Mouse (Mus musculus) ovary, postnatal 36 days (tissue): ENCODE results near the gene Lama5.

Experiments used
- DNase-seq: peaks from one replicate; pipeline ENCODE4 v3.0.0; 2022; ENCODE audit warnings: low spot score, mixed read lengths

The Lama5 gene

DNA sequence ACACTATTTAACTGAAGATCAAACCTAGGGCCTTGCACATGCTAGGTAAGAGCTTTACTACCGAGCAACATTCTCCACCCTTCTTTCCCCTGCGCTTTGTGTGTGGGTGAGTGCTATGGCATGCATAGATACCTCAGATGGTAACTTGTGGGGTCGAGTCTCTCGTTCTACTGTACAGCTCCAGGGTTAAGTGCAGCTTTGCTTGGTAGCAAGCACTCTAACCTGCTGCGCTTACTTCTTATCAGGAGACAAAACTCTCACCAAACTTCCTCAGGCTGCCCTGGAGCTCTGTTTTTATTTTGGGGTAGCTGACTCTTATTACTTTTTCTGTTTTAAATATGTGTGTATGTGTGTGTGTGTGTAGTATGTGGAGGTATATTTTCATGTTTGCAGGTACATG lies 90.2 kb downstream of the Lama5 start:
- no peak for DNase-seq

DNA sequence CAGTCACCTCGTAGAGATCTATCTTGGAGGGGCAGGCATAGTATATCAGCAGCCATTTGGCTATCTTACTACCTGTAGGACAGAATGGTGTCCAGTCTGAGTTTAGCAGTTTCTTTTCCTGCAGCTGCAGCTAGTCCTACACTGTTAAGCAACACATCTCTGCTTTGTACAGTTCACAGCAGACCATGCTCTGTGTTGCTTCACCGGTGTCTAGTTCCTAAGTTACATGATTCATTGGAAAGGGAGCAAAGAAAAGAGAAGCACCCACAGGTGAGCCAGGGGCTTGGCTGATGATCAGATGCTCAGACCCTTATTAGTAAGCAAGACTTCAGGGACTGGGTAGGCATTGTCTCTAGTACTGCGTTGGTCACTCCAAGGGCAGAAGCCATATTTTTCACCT lies 91.7 kb downstream of the Lama5 start:
- no peak for DNase-seq

DNA sequence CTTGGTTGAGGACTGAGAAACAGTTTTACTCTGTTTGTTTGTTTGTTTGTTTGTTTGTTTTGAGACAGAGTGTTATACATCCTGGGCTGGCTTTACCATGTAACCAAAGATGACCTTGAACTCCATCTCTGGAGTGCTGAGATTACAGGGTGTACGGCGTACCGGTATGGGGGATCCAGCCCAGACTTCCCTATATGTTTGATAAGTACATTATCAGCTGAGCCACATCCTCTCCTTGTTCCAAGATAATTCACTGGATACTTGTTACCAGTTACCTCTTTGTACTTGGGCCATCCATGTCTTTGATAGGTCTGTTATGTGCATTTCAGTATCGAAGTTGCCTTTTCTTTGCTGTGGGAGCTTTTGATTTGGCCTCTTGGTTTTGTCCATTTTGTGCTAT lies 92.4 kb downstream of the Lama5 start:
- no peak for DNase-seq

DNA sequence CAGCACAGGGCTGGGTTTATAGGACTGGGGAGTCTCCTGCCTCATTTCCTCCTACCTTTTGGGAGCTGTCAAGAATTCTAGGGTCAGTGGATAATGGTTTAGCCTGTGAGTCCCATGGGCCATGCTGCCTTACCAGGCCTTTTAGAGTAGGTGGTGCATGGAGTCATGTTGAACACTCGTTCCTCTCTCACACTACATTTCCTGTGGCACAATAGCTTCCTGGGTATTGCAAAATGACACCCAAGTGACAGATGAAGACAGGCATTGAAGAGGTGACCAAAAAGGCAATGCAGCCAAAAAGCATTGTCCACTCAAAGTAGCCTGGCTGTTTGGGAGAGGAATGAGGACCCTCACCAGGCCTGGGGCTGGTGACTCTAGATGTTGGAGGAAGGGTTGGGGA lies 98.0 kb downstream of the Lama5 start:
- no peak for DNase-seq
